Comparison of ENCODE assay signal across 9 mouse cellular contexts in the genomic region with DNA sequence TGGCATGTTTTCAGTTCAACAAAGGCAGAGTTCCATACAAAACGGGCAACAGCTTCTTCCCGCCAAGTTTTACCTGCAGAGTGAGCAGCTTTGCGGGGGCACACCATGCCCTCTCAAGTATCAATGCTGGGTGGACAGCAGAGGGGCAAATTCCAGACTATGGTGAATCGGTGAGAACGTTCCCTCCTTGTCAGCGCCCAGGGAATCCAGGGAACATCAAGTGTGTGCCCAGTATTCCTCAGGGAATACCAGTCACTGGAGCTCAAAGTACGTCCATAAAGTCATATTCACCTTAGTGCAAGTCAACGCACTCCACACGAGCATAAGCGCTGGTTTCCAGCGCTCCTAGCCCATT. TPM values are rescaled to one million over a fixed set of nuclear protein-coding genes. Genes with fewer than 3 reads are reported as not detected.
DNase-seq lines count a peak whose midpoint lies in the region; ATAC-seq and TF ChIP-seq lines count a peak whose summit lies in the region.
"Had no signal": no experiment of that assay in that cellular context is flagged by ENCODE, and none has a peak within 500 bp of the region (broad histone marks: within the 10 kb centered on the region; RNA-seq: fewer than 3 reads in every experiment).

No protein-coding gene starts in this region.

- H3K4me1 ChIP-seq in heart, embryonic 15.5 days (replicated peaks) = peaks cover 12% of the 10 kb centered on the region
- H3K4me1 ChIP-seq in heart, adult 2 months (ENCODE audit: control insufficient read depth, insufficient read depth, low read length) = no peaks in the 10 kb centered on the region; the same call in 1 of the 2 replicates
- no peaks in the 10 kb centered on the region; the same call in 1 of the 2 replicates for H3K4me1 ChIP-seq in embryonic facial prominence, embryonic 11.5 days (ENCODE audit: control insufficient read depth, insufficient read depth, low read length)
- peaks cover 22% of the 10 kb centered on the region for H3K4me1 ChIP-seq in hindbrain, embryonic 14.5 days (replicated peaks; ENCODE audit: control insufficient read depth, insufficient read depth, low read length)
- H3K4me1 ChIP-seq in midbrain, embryonic 13.5 days (replicated peaks) = peaks cover 26% of the 10 kb centered on the region

- H3K27me3 ChIP-seq in heart, embryonic 15.5 days = peaks cover 28% of the 10 kb centered on the region
- no peaks in the 10 kb centered on the region for H3K27me3 ChIP-seq in heart, adult 2 months (ENCODE audit: control insufficient read depth, insufficient read depth, low read length)
- H3K27me3 ChIP-seq in embryonic facial prominence, embryonic 11.5 days (ENCODE audit: control insufficient read depth, insufficient read depth, low read length) = no peaks in the 10 kb centered on the region
- no peaks in the 10 kb centered on the region for H3K27me3 ChIP-seq in hindbrain, embryonic 14.5 days (ENCODE audit: control insufficient read depth, insufficient read depth, low read length)
- H3K27me3 ChIP-seq in midbrain, embryonic 13.5 days = peaks cover 7% of the 10 kb centered on the region; the same call in 1 of the 2 replicates

- H3K4me3 ChIP-seq in heart, embryonic 15.5 days = peak overlapping the region; percentile 92
- H3K4me3 ChIP-seq in heart, adult 2 months = no peak overlapping the region
- H3K4me3 ChIP-seq in embryonic facial prominence, embryonic 11.5 days (ENCODE audit: low read depth, low read length) = peak overlapping the region; percentile 59; the same call in 1 of the 2 replicates
- H3K4me3 ChIP-seq in hindbrain, embryonic 14.5 days (replicated peaks; ENCODE audit: low read length) = peak overlapping the region; percentile 77
- H3K4me3 ChIP-seq in midbrain, embryonic 13.5 days (replicated peaks) = peak overlapping the region; percentile 54

- no peak overlapping the region for H3K9ac ChIP-seq in heart, embryonic 15.5 days
- H3K9ac ChIP-seq in heart, adult 2 months (ENCODE audit: low read depth, low read length) = no peak overlapping the region
- no peak overlapping the region for H3K9ac ChIP-seq in embryonic facial prominence, embryonic 11.5 days (replicated peaks; ENCODE audit: low read length)
- H3K9ac ChIP-seq in hindbrain, embryonic 14.5 days = peak overlapping the region; percentile 87; the same call in 1 of the 2 replicates
- H3K9ac ChIP-seq in midbrain, embryonic 13.5 days (replicated peaks) = no peak overlapping the region

- no peak for TF ChIP-seq CTCF in heart, adult 2 months (IDR thresholded peaks at IDR 0.05)

- peak overlapping the region; percentile 96 for H3K4me2 ChIP-seq in heart, embryonic 15.5 days
- peak overlapping the region; percentile 89 for H3K4me2 ChIP-seq in embryonic facial prominence, embryonic 11.5 days (ENCODE audit: low read depth, low read length)
- peak overlapping the region; percentile 75 for H3K4me2 ChIP-seq in hindbrain, embryonic 14.5 days (replicated peaks)
- H3K4me2 ChIP-seq in midbrain, embryonic 13.5 days (replicated peaks) = peak overlapping the region; percentile 94

- no peak for ATAC-seq in heart, embryonic 15.5 days (replicated peaks; ENCODE audit: insufficient number of reproducible peaks, insufficient read depth, low FRiP score, low read depth)
- no peak for ATAC-seq in embryonic facial prominence, embryonic 11.5 days (replicated peaks; ENCODE audit: insufficient number of reproducible peaks, low FRiP score, low TSS enrichment, low read depth)
- no peak for ATAC-seq in hindbrain, embryonic 14.5 days (ENCODE audit: low FRiP score)
- ATAC-seq in midbrain, embryonic 13.5 days = no peak
- ATAC-seq in inflammation-experienced regulatory T-cells, adult 6 months = no peak
- ATAC-seq in megakaryocyte, adult 5-6 weeks (ENCODE audit: poor library complexity, severe bottlenecking) = no peak

- no peaks in the 10 kb centered on the region for H3K9me3 ChIP-seq in heart, embryonic 15.5 days (replicated peaks)
- H3K9me3 ChIP-seq in embryonic facial prominence, embryonic 11.5 days (replicated peaks; ENCODE audit: control insufficient read depth, low read length) = no peaks in the 10 kb centered on the region
- H3K9me3 ChIP-seq in hindbrain, embryonic 14.5 days (ENCODE audit: control insufficient read depth, low read length) = no peaks in the 10 kb centered on the region
- no peaks in the 10 kb centered on the region for H3K9me3 ChIP-seq in midbrain, embryonic 13.5 days

- H3K36me3 ChIP-seq in heart, embryonic 15.5 days = no peaks in the 10 kb centered on the region
- no peaks in the 10 kb centered on the region for H3K36me3 ChIP-seq in heart, adult 2 months (ENCODE audit: control insufficient read depth, insufficient read depth, low read length)
- no peaks in the 10 kb centered on the region for H3K36me3 ChIP-seq in embryonic facial prominence, embryonic 11.5 days (replicated peaks; ENCODE audit: control insufficient read depth, insufficient read depth, low read depth, low read length)
- peaks cover 6% of the 10 kb centered on the region for H3K36me3 ChIP-seq in hindbrain, embryonic 14.5 days (replicated peaks; ENCODE audit: control insufficient read depth, insufficient read depth)
- H3K36me3 ChIP-seq in midbrain, embryonic 13.5 days = no peaks in the 10 kb centered on the region

- no peaks in the 10 kb centered on the region for H3K79me2 ChIP-seq in heart, adult 2 months (replicated peaks; ENCODE audit: control insufficient read depth, insufficient read depth, low read length)

- WGBS in heart, embryonic 15.5 days = 62% methylated on average over 11 of the region's 11 CpGs
- WGBS in heart, adult 2 months = 81% methylated on average over 11 of the region's 11 CpGs
- WGBS in embryonic facial prominence, embryonic 11.5 days = 58% methylated on average over 11 of the region's 11 CpGs
- 54% methylated on average over 11 of the region's 11 CpGs for WGBS in hindbrain, embryonic 14.5 days
- 62% methylated on average over 11 of the region's 11 CpGs for WGBS in midbrain, embryonic 13.5 days

- H3K27ac ChIP-seq in heart, embryonic 15.5 days = no peak overlapping the region
- H3K27ac ChIP-seq in heart, adult 2 months = no peak overlapping the region
- H3K27ac ChIP-seq in embryonic facial prominence, embryonic 11.5 days (replicated peaks; ENCODE audit: low read depth, low read length) = no peak overlapping the region
- H3K27ac ChIP-seq in hindbrain, embryonic 14.5 days = no peak overlapping the region
- H3K27ac ChIP-seq in midbrain, embryonic 13.5 days = no peak overlapping the region

- DNase-seq in heart, adult 2 months = no peak
- DNase-seq in embryonic facial prominence, embryonic 11.5 days (ENCODE audit: low spot score) = no peak
- DNase-seq in hindbrain, embryonic 14.5 days (ENCODE audit: low spot score) = no peak
- DNase-seq in frontal cortex, postnatal 14 days (ENCODE audit: low spot score in 2 of 2) = no peak
- DNase-seq: spleen, adult 18-20 months had no signal

- TF ChIP-seq POLR2A in heart, adult 2 months (IDR thresholded peaks at IDR 0.05; ENCODE audit: insufficient read depth, low read depth, low read length) = no peak

- intact Hi-C loops in heart, adult 2 months (cut with DNase I) = no loop called here

- no peak for TF ChIP-seq EP300 in heart, adult 2 months (IDR thresholded peaks at IDR 0.05; ENCODE audit: insufficient read depth, low read depth, low read length)

RNA-seq across cellular contexts. Expression of a gene that starts 1.2 kb away (rescaled TPM):
- polyA plus RNA-seq in heart, embryonic 15.5 days (2015; fragmentation: Nextera tagmentation; extraction: Ambion mirVana) = 6.7 and 10.7 TPM in 2 replicates
- total RNA-seq in heart, adult 2 months (2021) = 1 to 10 TPM; 4.4 to 6.9 TPM
- 1.2 and 1.4 TPM in 2 replicates for polyA plus RNA-seq in heart, adult 2 months (2012; rRNA removed)
- polyA plus RNA-seq in embryonic facial prominence, embryonic 11.5 days (2014; fragmentation: Nextera tagmentation; extraction: Ambion mirVana) = 24.0 and 25.0 TPM in 2 replicates
- 38.7 and 43.3 TPM in 2 replicates for polyA plus RNA-seq in hindbrain, embryonic 14.5 days (2014; fragmentation: Nextera tagmentation; extraction: Ambion mirVana)
- polyA plus RNA-seq in midbrain, embryonic 13.5 days (2015; fragmentation: Nextera tagmentation; extraction: Ambion mirVana) = 21.8 and 22.1 TPM in 2 replicates
- 1 to 10 TPM in 2 of 3 experiments, under 1 TPM in 1; 0.24 to 2.4 (median 1.4) TPM for polyA plus RNA-seq in inflammation-experienced regulatory T-cells, adult 6 months (2017; shearing (Covaris generic))
- 7.2 and 9.6 TPM in 2 replicates for total RNA-seq in megakaryocyte, adult 5-6 weeks (2015)
- total RNA-seq in megakaryocyte, adult 5-6 weeks (2017) = 11.7 and 16.9 TPM in 2 replicates

RNA-seq across cellular contexts. Expression of a gene that starts 47.8 kb away (rescaled TPM):
- 0.45 and 1.9 TPM in 2 replicates for polyA plus RNA-seq in heart, embryonic 15.5 days (2015; fragmentation: Nextera tagmentation; extraction: Ambion mirVana)
- total RNA-seq in heart, adult 2 months (2021) = 1 to 10 TPM; 2.7 to 4.0 TPM
- 0.84 and 1.4 TPM in 2 replicates for polyA plus RNA-seq in heart, adult 2 months (2012; rRNA removed)
- polyA plus RNA-seq in embryonic facial prominence, embryonic 11.5 days (2014; fragmentation: Nextera tagmentation; extraction: Ambion mirVana) = 0.45 and 0.71 TPM in 2 replicates
- polyA plus RNA-seq in hindbrain, embryonic 14.5 days (2014; fragmentation: Nextera tagmentation; extraction: Ambion mirVana) = 0.05 and 0.32 TPM in 2 replicates
- 0.14 and 0.23 TPM in 2 replicates for polyA plus RNA-seq in midbrain, embryonic 13.5 days (2015; fragmentation: Nextera tagmentation; extraction: Ambion mirVana)
- polyA plus RNA-seq in inflammation-experienced regulatory T-cells, adult 6 months (2017; shearing (Covaris generic)) = 10 to 100 TPM; 40.0 to 52.4 (median 42.9) TPM
- total RNA-seq in megakaryocyte, adult 5-6 weeks (2015) = 5.8 TPM in 2 replicates
- 2.7 and 6.5 TPM in 2 replicates for total RNA-seq in megakaryocyte, adult 5-6 weeks (2017)

Comparison
In these comparisons a context has a peak if more than half of its experiments do, and no peak if none do; other contexts are left out.
1. RNA of a gene that starts 47.8 kb away (polyA plus RNA-seq): 40.0 to 52.4 TPM in inflammation-experienced regulatory T-cells, adult 6 months; 0.84 to 1.4 TPM in heart, adult 2 months, 0.45 to 1.9 TPM in heart, embryonic 15.5 days, 0.45 to 0.71 TPM in embryonic facial prominence, embryonic 11.5 days, 0.05 to 0.32 TPM in hindbrain, embryonic 14.5 days and 0.14 to 0.23 TPM in midbrain, embryonic 13.5 days; every median in the first group is over 10 times any median in the second.
2. Peak in every context shown above with its lines, with median percentiles within 50 percentile points of each other: H3K4me2 ChIP-seq.